Mouse (Mus musculus) monocyte, adult 5-6 weeks (primary cell): ENCODE data around the gene Hspa1l. TPM values are rescaled to one million over a fixed set of nuclear protein-coding genes. Genes with fewer than 3 reads are reported as not detected.
"Not testable (repeated sequence)": the region's sequence is repeated elsewhere in the genome, so short reads cannot be mapped to it uniquely, and the experiment has no call there.

ENCODE experiments used
- ATAC-seq: fragments of 153-309, 156-312 bp; replicated peaks from 2 replicates; pipeline ENCODE4 v1.8.0; 2017; ENCODE audit warnings: mild to moderate bottlenecking; ENCODE audit not compliant: low TSS enrichment, insufficient number of reproducible peaks, severe bottlenecking, poor library complexity, low FRiP score
- total RNA-seq: library from RNA; stranded (forward); fragments of 200-1000, 200-491, 200-594 nt; gene quantifications from 3 replicates; pipeline ENCODE4 v1.2.3, GENCODE M21; 2017

The Hspa1l gene
- 1.1 to 1.7 TPM in 2 of 3 replicates, not detected in the other for total RNA-seq

GRCm38 (mm10) chr17:34972069-34972749 is at the start of gene Hspa1l, which contains the start of gene Hspa1a:
Gene Hspa1l (plus strand): TSS chr17:34972703.
Gene Hspa1a (minus strand): TSS chr17:34972156.
- ATAC-seq: peak; percentile 96

GRCm38 (mm10) chr17:34922939-34923338 is 49.6 kb upstream of the Hspa1l start:
- ATAC-seq: no peak

- ATAC-seq: no peak
Measured at GRCm38 (mm10) chr17:34924258-34924657, 48.2 kb upstream of the Hspa1l start.

GRCm38 (mm10) chr17:34927306-34928019 is 45.0 kb upstream of the Hspa1l start:
- ATAC-seq: no peak

- no peak for ATAC-seq
Measured at GRCm38 (mm10) chr17:34928841-34929240, 43.7 kb upstream of the Hspa1l start.

- peak; percentile 91 for ATAC-seq
Measured at GRCm38 (mm10) chr17:34931061-34931734, 41.3 kb upstream of the Hspa1l start, which contains the start of gene Neu1. Gene Neu1 (plus strand): TSS chr17:34931253.

- no peak for ATAC-seq
Measured at GRCm38 (mm10) chr17:34931735-34932098, 40.8 kb upstream of the Hspa1l start.

GRCm38 (mm10) chr17:34932287-34932686 is 40.2 kb upstream of the Hspa1l start:
- ATAC-seq: no peak

GRCm38 (mm10) chr17:34934031-34934430 is 38.5 kb upstream of the Hspa1l start:
- ATAC-seq: no peak

- ATAC-seq: peak; percentile 54
Measured at GRCm38 (mm10) chr17:34934830-34935229, 37.7 kb upstream of the Hspa1l start.

- peak; percentile 64 for ATAC-seq
Measured at GRCm38 (mm10) chr17:34937960-34938505, 34.5 kb upstream of the Hspa1l start.

GRCm38 (mm10) chr17:34941344-34942041 is 31.0 kb upstream of the Hspa1l start:
- no peak for ATAC-seq

- ATAC-seq: no peak
Measured at GRCm38 (mm10) chr17:34943128-34943815, 29.2 kb upstream of the Hspa1l start.

GRCm38 (mm10) chr17:34944362-34944761 is 28.1 kb upstream of the Hspa1l start:
- ATAC-seq: no peak

- ATAC-seq: no peak
Measured at GRCm38 (mm10) chr17:34946486-34947140, 25.9 kb upstream of the Hspa1l start.

- ATAC-seq: 0 out of 2 replicates have a peak, but pooled peaks have one; percentile 38
Measured at GRCm38 (mm10) chr17:34947606-34948005, 24.9 kb upstream of the Hspa1l start.

- not testable (repeated sequence) for ATAC-seq
Measured at GRCm38 (mm10) chr17:34948721-34949552, 23.6 kb upstream of the Hspa1l start.
